Mouse (Mus musculus): ENCODE measurements around the gene Tmbim4. TPM values are rescaled to one million over a fixed set of nuclear protein-coding genes. Genes with fewer than 3 reads are reported as not detected.

Tmbim4 gene
- polyA plus RNA-seq, 1 experiment from 2014 or later = 103 TPM

- Histone ChIP-seq H3K36me3 (no peaks in the 10 kb centered on the region), H3K9me3 (no peaks in the 10 kb centered on the region), H3K9ac (0 out of 2 replicates have a peak overlapping the region, but pooled peaks have one; percentile 24), H3K4me2 (no peak overlapping the region), H3K27me3 (replicated peaks) (0 out of 2 replicates have a peak, but pooled peaks cover 4% of the 10 kb centered on the region), H3K4me3 (no peak overlapping the region), H3K27ac (replicated peaks) (no peak overlapping the region), H3K4me1 (peaks cover 13% of the 10 kb centered on the region)
- no peak for ATAC-seq (ENCODE audit: extremely low read depth, insufficient number of reproducible peaks, low FRiP score, low TSS enrichment)
- 35% methylated on average over 9 of the region's 9 CpGs for WGBS
Measured at GRCm38 (mm10) chr10:120246994-120247750, 45.8 kb downstream of the Tmbim4 start.

DNA sequence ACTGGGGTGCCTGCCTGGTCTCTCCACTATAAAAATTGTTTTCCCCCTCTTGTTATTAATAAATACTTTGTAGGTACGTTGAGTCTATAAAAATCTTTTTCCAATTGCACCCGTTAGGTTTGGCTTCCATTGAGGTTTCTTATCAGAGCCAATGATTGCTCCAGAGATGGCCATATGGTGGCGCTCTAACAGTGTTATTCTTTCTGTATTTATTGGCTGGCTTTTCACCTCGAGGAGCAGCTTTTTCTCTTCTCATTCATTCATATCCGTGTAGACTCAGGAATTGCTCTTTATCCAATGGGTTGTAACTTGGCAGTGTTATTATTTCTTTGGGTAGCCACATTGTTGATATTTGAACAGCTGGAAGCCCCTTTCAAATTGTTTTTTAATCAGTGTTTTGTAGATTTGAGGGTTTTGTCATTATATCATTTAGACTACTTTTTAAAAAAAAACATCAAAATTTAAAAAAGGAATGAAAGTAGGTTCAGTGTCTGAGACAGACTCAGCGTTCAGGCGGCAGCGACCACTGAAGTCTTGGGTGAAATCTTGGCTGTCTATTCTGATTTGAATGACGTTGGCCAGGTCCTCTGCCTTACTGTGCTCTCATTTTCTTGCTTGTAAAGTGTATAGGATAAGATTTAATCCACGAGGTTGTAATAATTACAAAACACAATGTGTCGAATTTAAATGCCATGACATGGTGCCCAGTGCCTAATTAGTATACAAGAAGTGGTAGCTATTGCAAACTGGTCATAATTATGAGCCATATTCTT, 49.7 kb downstream of the Tmbim4 start:
- Histone ChIP-seq H3K4me2 (no peak overlapping the region), H3K27ac (replicated peaks) (no peak overlapping the region), H3K36me3 (no peaks in the 10 kb centered on the region), H3K27me3 (replicated peaks) (0 out of 2 replicates have a peak, but pooled peaks cover 4% of the 10 kb centered on the region), H3K9ac (no peak overlapping the region), H3K4me1 (peaks cover 12% of the 10 kb centered on the region), H3K9me3 (no peaks in the 10 kb centered on the region), H3K4me3 (no peak overlapping the region)
- WGBS = 39% methylated on average over 11 of the region's 11 CpGs
- ATAC-seq (ENCODE audit: extremely low read depth, insufficient number of reproducible peaks, low FRiP score, low TSS enrichment) = no peak

DNA sequence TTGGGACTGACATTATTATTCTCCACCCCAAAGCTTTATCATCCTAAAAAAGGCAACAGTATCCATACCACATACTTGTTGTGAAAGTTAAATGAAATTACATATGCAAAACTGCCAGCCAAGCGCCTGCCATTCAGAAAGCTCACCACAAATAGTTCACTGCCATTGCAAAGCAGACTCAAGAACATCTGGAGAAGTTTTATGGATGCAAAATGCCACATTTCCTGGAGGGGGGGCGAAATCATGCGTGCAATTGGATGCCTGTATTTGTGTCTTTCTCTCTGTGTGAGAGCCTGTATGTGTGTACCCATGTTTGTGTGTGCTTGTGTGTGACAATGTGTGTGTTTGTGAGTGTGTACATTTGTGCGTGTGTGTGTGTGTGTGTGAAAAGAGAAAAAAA, 50.4 kb downstream of the Tmbim4 start:
- Histone ChIP-seq H3K4me1 (peaks cover 12% of the 10 kb centered on the region), H3K9me3 (no peaks in the 10 kb centered on the region), H3K27ac (replicated peaks) (no peak overlapping the region), H3K36me3 (no peaks in the 10 kb centered on the region), H3K27me3 (replicated peaks) (no peaks in the 10 kb centered on the region; the same call in 1 of the 2 replicates), H3K4me2 (no peak overlapping the region), H3K9ac (no peak overlapping the region), H3K4me3 (no peak overlapping the region)
- ATAC-seq (ENCODE audit: extremely low read depth, insufficient number of reproducible peaks, low FRiP score, low TSS enrichment) = no peak
- WGBS = 83% methylated on average over 4 of the region's 4 CpGs

DNA sequence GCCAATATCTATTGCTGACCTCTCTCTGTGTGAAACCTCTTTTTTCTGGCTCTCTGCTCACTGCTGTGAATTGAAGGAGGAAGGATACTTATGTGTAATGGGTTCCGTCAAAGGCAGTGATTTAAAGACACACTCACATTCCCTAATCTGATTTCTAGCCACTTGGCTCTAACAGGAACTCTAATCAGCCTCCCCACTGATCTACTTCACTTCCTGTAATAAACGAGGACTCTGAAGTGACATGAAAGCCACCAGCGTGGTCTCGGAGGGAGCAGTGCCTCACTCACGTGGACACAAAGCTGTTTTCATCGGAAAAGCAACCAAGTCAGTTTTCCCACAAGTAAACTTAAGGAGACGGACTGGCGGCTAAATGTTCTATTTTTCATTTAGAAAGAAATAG, 51.4 kb downstream of the Tmbim4 start:
- no peak for ATAC-seq (ENCODE audit: extremely low read depth, insufficient number of reproducible peaks, low FRiP score, low TSS enrichment)
- H3K27me3 ChIP-seq (replicated peaks) = no peaks in the 10 kb centered on the region; the same call in 1 of the 2 replicates
- H3K27ac ChIP-seq (replicated peaks) = no peak overlapping the region
- WGBS = 37% methylated on average over 8 of the region's 8 CpGs
- no peak overlapping the region for H3K4me3 ChIP-seq
- no peaks in the 10 kb centered on the region for H3K36me3 ChIP-seq
- no peaks in the 10 kb centered on the region for H3K9me3 ChIP-seq
- H3K4me1 ChIP-seq = peaks cover 7% of the 10 kb centered on the region
- H3K4me2 ChIP-seq = peak overlapping the region; percentile 22; the same call in 1 of the 2 replicates
- no peak overlapping the region for H3K9ac ChIP-seq

GRCm38 (mm10) chr10:120257231-120257630, 55.8 kb downstream of the Tmbim4 start:
- Histone ChIP-seq H3K27me3 (replicated peaks) (no peaks in the 10 kb centered on the region; the same call in 1 of the 2 replicates), H3K36me3 (no peaks in the 10 kb centered on the region), H3K4me2 (no peak overlapping the region), H3K9ac (no peak overlapping the region), H3K4me3 (no peak overlapping the region), H3K27ac (replicated peaks) (no peak overlapping the region), H3K4me1 (peaks cover 5% of the 10 kb centered on the region), H3K9me3 (no peaks in the 10 kb centered on the region)
- ATAC-seq (ENCODE audit: extremely low read depth, insufficient number of reproducible peaks, low FRiP score, low TSS enrichment) = no peak
- 21% methylated on average over 11 of the region's 11 CpGs for WGBS

GRCm38 (mm10) chr10:120267790-120268189, 66.4 kb downstream of the Tmbim4 start:
- peaks cover under 1% of the 10 kb centered on the region; the same call in 1 of the 2 replicates for H3K27me3 ChIP-seq (replicated peaks)
- no peak overlapping the region for H3K27ac ChIP-seq (replicated peaks)
- H3K4me3 ChIP-seq = no peak overlapping the region
- H3K9me3 ChIP-seq = no peaks in the 10 kb centered on the region
- no peak for ATAC-seq (ENCODE audit: extremely low read depth, insufficient number of reproducible peaks, low FRiP score, low TSS enrichment)
- H3K4me1 ChIP-seq = peaks cover 16% of the 10 kb centered on the region
- no peak overlapping the region for H3K4me2 ChIP-seq
- no peak overlapping the region for H3K9ac ChIP-seq
- WGBS = 78% methylated on average over 12 of the region's 12 CpGs
- no peaks in the 10 kb centered on the region for H3K36me3 ChIP-seq

- no peak overlapping the region for H3K4me3 ChIP-seq
- H3K4me1 ChIP-seq = peaks cover 20% of the 10 kb centered on the region
- ATAC-seq (ENCODE audit: extremely low read depth, insufficient number of reproducible peaks, low FRiP score, low TSS enrichment) = no peak
- H3K9ac ChIP-seq = no peak overlapping the region
- 92% methylated on average over 13 of the region's 13 CpGs for WGBS
- H3K36me3 ChIP-seq = no peaks in the 10 kb centered on the region
- peaks cover 13% of the 10 kb centered on the region for H3K27me3 ChIP-seq (replicated peaks)
- H3K9me3 ChIP-seq = no peaks in the 10 kb centered on the region
- H3K27ac ChIP-seq (replicated peaks) = no peak overlapping the region
- H3K4me2 ChIP-seq = no peak overlapping the region
Measured at GRCm38 (mm10) chr10:120269946-120270345, 68.6 kb downstream of the Tmbim4 start.

DNA sequence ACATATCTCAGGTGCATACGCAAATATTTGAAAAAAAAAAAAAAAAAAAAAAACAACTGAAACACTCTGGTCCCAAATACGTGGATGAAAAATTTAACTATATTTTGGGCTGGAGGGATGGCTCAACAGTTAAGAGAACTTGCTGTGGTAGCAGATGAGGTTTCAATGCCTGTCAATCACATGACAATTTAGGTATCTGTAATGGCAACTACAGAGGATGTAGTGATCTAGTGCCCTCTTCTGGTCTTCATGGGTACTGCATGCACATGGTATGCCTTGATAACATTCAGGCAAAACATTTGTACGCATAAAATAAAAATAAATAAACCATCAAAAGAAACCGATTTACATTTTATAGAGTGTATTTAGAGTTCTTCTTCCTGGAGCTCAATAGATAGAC, 69.4 kb downstream of the Tmbim4 start:
- WGBS = 68% methylated on average over 4 of the region's 4 CpGs

DNA sequence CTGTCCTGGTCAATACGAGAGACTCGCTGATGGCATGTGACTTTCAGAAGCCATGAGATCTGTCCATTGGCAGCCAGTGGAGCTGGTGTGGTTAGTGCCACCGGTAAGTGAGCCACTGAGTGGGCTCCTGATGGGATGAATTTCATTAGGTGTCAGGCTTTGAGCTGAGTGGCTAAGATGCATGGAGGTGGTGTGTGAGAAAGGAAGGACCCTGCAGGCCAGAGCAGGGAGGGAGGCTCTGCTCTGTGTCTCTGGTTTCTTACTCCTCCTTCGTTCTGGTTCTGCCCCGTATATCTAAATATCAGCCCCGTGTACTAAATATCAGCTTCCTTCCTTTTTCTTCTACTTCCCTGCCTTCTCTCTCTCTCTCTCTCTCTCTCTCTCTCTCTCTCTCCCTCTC, 69.9 kb downstream of the Tmbim4 start:
- Histone ChIP-seq H3K4me3 (no peak overlapping the region), H3K4me1 (peaks cover 20% of the 10 kb centered on the region), H3K9me3 (no peaks in the 10 kb centered on the region), H3K27me3 (replicated peaks) (peaks cover 19% of the 10 kb centered on the region), H3K4me2 (peak overlapping the region; percentile 73), H3K36me3 (no peaks in the 10 kb centered on the region), H3K27ac (replicated peaks) (no peak overlapping the region), H3K9ac (no peak overlapping the region)
- WGBS = 61% methylated on average over 6 of the region's 6 CpGs
- no peak for ATAC-seq (ENCODE audit: extremely low read depth, insufficient number of reproducible peaks, low FRiP score, low TSS enrichment)

More for the DNA sequence above, 69.4 kb downstream of the Tmbim4 start:
- Histone ChIP-seq H3K9ac (no peak overlapping the region), H3K4me2 (no peak overlapping the region), H3K27me3 (replicated peaks) (peaks cover 15% of the 10 kb centered on the region), H3K4me1 (peaks cover 20% of the 10 kb centered on the region), H3K9me3 (no peaks in the 10 kb centered on the region), H3K27ac (replicated peaks) (no peak overlapping the region), H3K4me3 (no peak overlapping the region), H3K36me3 (no peaks in the 10 kb centered on the region)
- no peak for ATAC-seq (ENCODE audit: extremely low read depth, insufficient number of reproducible peaks, low FRiP score, low TSS enrichment)

DNA sequence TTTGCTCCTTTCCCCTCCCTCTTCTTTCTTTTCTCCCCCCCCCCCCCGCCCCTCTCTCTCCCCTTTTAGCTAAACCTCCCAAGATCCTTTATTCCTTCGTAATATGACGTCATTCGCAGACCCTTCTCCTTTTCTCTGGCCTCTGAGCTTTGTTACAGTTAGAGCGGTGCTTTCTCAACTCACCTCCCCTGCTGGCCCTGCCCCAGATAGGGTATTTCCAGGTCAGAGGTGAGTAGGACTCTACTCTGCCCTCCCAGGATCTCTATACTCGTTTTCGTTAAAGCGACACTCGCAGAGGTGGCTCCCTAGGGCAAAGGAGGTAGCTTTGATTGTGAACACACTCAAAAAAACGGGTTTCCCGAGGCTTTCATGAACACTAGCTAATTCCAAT, 70.5 kb downstream of the Tmbim4 start:
- peak overlapping the region; percentile 69 for H3K9ac ChIP-seq
- H3K36me3 ChIP-seq = no peaks in the 10 kb centered on the region
- H3K4me1 ChIP-seq = peaks cover 20% of the 10 kb centered on the region
- 9% methylated on average over 10 of the region's 11 CpGs for WGBS
- no peak for ATAC-seq (ENCODE audit: extremely low read depth, insufficient number of reproducible peaks, low FRiP score, low TSS enrichment)
- H3K4me2 ChIP-seq = peak overlapping the region; percentile 73
- peak overlapping the region; percentile 43 for H3K4me3 ChIP-seq
- H3K27me3 ChIP-seq (replicated peaks) = peaks cover 25% of the 10 kb centered on the region
- H3K27ac ChIP-seq (replicated peaks) = peak overlapping the region; percentile 39; the same call in 1 of the 2 replicates
- no peaks in the 10 kb centered on the region for H3K9me3 ChIP-seq

GRCm38 (mm10) chr10:120272270-120272883, 71.0 kb downstream of the Tmbim4 start:
- peak overlapping the region; percentile 69 for H3K9ac ChIP-seq
- H3K4me1 ChIP-seq = peaks cover 20% of the 10 kb centered on the region
- no peaks in the 10 kb centered on the region for H3K36me3 ChIP-seq
- H3K4me3 ChIP-seq = peak overlapping the region; percentile 43
- H3K27me3 ChIP-seq (replicated peaks) = peaks cover 27% of the 10 kb centered on the region
- peak overlapping the region; percentile 73 for H3K4me2 ChIP-seq
- 0 out of 2 replicates have a peak, but pooled peaks have one; percentile 54 for ATAC-seq (ENCODE audit: extremely low read depth, insufficient number of reproducible peaks, low FRiP score, low TSS enrichment)
- 7% methylated on average over 19 of the region's 19 CpGs for WGBS
- no peaks in the 10 kb centered on the region for H3K9me3 ChIP-seq
- H3K27ac ChIP-seq (replicated peaks) = peak overlapping the region; percentile 39; the same call in 1 of the 2 replicates

All from heart, embryonic 13.5 days (tissue).